In the genomic region with DNA sequence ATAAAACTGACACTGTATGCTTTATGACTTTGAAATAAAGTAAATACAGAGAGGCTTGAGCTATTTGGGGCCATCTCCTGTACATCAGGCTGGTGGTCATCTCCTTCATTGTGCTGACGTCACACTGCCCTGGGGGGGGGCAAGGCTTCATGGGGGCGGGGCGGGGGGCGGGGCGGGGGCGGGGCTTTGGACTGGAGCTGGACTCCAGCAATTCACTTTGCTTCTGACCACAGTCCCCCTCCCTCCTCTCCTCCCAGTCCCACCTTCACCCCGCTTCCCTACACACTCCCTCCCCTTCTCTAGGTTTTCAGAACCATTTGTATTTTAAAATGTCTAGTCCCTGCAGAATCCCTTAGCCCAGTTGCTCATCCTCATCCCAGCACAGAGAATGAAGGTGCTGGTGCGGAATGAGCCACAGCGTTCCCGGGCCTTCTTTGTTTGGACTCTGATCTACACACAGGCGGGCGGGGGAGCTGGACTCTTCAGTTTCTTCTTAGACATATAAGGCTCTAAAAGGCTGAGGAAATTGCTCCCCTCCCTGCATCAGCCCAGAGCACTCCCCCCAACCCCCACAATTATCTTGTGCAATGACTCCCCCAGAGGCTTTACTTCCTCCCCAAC, we compare ENCODE assay signal across 8 mouse cellular contexts. TPM values are rescaled to one million over a fixed set of nuclear protein-coding genes. Genes with fewer than 3 reads are reported as not detected.
DNase-seq lines count a peak whose midpoint lies in the region; ATAC-seq lines count a peak whose summit lies in the region.

No protein-coding gene starts in this region.

- DNase-seq in heart, postnatal 36 days: no peak
- DNase-seq in forebrain, embryonic 10.5 days (ENCODE audit: extremely low spot score, low spot score): peak; percentile 55
- peak; percentile 19 for DNase-seq in kidney, adult 9 months
- no peak for DNase-seq in T-cell, adult 2 months (ENCODE audit: low spot score)
- DNase-seq in right cerebral cortex, postnatal 4 days: no peak

- no peaks in the 10 kb centered on the region for H3K36me3 ChIP-seq in heart, embryonic 12.5 days
- no peaks in the 10 kb centered on the region for H3K36me3 ChIP-seq in forebrain, embryonic 10.5 days (replicated peaks)
- no peaks in the 10 kb centered on the region for H3K36me3 ChIP-seq in megakaryocyte, embryonic 14.5 days (replicated peaks; ENCODE audit: low read length)

- H3K4me3 ChIP-seq in heart, embryonic 12.5 days: peak overlapping the region; percentile 11
- peak overlapping the region; percentile 47 for H3K4me3 ChIP-seq in forebrain, embryonic 10.5 days
- peak overlapping the region; percentile 81 for H3K4me3 ChIP-seq in megakaryocyte, embryonic 14.5 days (replicated peaks)

- 5% methylated on average over 12 of the region's 12 CpGs for WGBS in heart, embryonic 12.5 days
- WGBS in forebrain, embryonic 10.5 days: 3% methylated on average over 12 of the region's 12 CpGs

- peak overlapping the region; percentile 47; the same call in 1 of the 2 replicates for H3K9ac ChIP-seq in heart, embryonic 12.5 days

- H3K27ac ChIP-seq in heart, embryonic 12.5 days (ENCODE audit: poor library complexity, severe bottlenecking): no peak overlapping the region
- peak overlapping the region; percentile 87 for H3K27ac ChIP-seq in forebrain, embryonic 10.5 days

- peaks cover 12% of the 10 kb centered on the region for H3K27me3 ChIP-seq in heart, embryonic 12.5 days (replicated peaks)
- peaks cover 27% of the 10 kb centered on the region for H3K27me3 ChIP-seq in forebrain, embryonic 10.5 days (ENCODE audit: poor library complexity, severe bottlenecking)
- H3K27me3 ChIP-seq in megakaryocyte, embryonic 14.5 days (replicated peaks): peaks cover 40% of the 10 kb centered on the region

- no peaks in the 10 kb centered on the region for H3K9me3 ChIP-seq in heart, embryonic 12.5 days (replicated peaks)
- no peaks in the 10 kb centered on the region for H3K9me3 ChIP-seq in forebrain, embryonic 10.5 days
- no peaks in the 10 kb centered on the region for H3K9me3 ChIP-seq in megakaryocyte, embryonic 14.5 days

- intact Hi-C loops in heart, postnatal 36 days (cut with DNase I): no loop called here

- peaks cover 39% of the 10 kb centered on the region for H3K4me1 ChIP-seq in heart, embryonic 12.5 days (replicated peaks)
- peaks cover 32% of the 10 kb centered on the region for H3K4me1 ChIP-seq in forebrain, embryonic 10.5 days
- H3K4me1 ChIP-seq in megakaryocyte, embryonic 14.5 days: peaks cover 18% of the 10 kb centered on the region

- peak; percentile 60 for ATAC-seq in heart, embryonic 12.5 days (ENCODE audit: insufficient number of reproducible peaks, low FRiP score)
- ATAC-seq in activated CD4-positive, CD25-positive, alpha-beta regulatory T cell, adult 4 months: no peak

- H3K4me2 ChIP-seq in heart, embryonic 12.5 days: peak overlapping the region; percentile 57

RNA-seq across cellular contexts. Expression of a gene that starts 3.5 kb away (rescaled TPM):
- 104 and 107 TPM in 2 replicates for polyA plus RNA-seq in heart, embryonic 12.5 days (2016; fragmentation: Nextera tagmentation; extraction: Ambion mirVana)
- 10 to 100 TPM; 12.4 to 13.0 TPM for total RNA-seq in heart, postnatal 36 days (2021)
- 3.6 and 4.3 TPM in 2 replicates for polyA plus RNA-seq in forebrain, embryonic 10.5 days (2016; fragmentation: Nextera tagmentation; extraction: Ambion mirVana)
- 2.6 TPM in 1 of 2 replicates, not detected in the other for polyA plus RNA-seq in megakaryocyte, embryonic 14.5 days (2012; ENCODE audit: insufficient read depth, low replicate concordance)
- polyA plus RNA-seq in activated CD4-positive, CD25-positive, alpha-beta regulatory T cell, adult 4 months (2017; shearing (Covaris generic)): 10 to 100 TPM in 1 of 2 experiments, 1 to 10 TPM in 1; 3.0 to 10.2 TPM

RNA-seq across cellular contexts. Expression of a gene that starts 31.4 kb away (rescaled TPM):
- 6.1 and 7.0 TPM in 2 replicates for polyA plus RNA-seq in heart, embryonic 12.5 days (2016; fragmentation: Nextera tagmentation; extraction: Ambion mirVana)
- under 1 TPM; 0.35 to 0.53 TPM for total RNA-seq in heart, postnatal 36 days (2021)
- 16.7 and 18.7 TPM in 2 replicates for polyA plus RNA-seq in forebrain, embryonic 10.5 days (2016; fragmentation: Nextera tagmentation; extraction: Ambion mirVana)
- not detected in 2 replicates for polyA plus RNA-seq in megakaryocyte, embryonic 14.5 days (2012; ENCODE audit: insufficient read depth, low replicate concordance)
- not detected for polyA plus RNA-seq in activated CD4-positive, CD25-positive, alpha-beta regulatory T cell, adult 4 months (2017; shearing (Covaris generic))

RNA-seq across cellular contexts. Expression of a gene that starts 53.2 kb away (rescaled TPM):
- 0.15 TPM in 2 replicates for polyA plus RNA-seq in heart, embryonic 12.5 days (2016; fragmentation: Nextera tagmentation; extraction: Ambion mirVana)
- not detected for total RNA-seq in heart, postnatal 36 days (2021)
- 0.07 and 0.16 TPM in 2 replicates for polyA plus RNA-seq in forebrain, embryonic 10.5 days (2016; fragmentation: Nextera tagmentation; extraction: Ambion mirVana)
- polyA plus RNA-seq in megakaryocyte, embryonic 14.5 days (2012; ENCODE audit: insufficient read depth, low replicate concordance): not detected in 2 replicates
- polyA plus RNA-seq in activated CD4-positive, CD25-positive, alpha-beta regulatory T cell, adult 4 months (2017; shearing (Covaris generic)): under 1 TPM in 1 of 2 experiments, not detected in 1; 0.15 TPM

Comparison
In these comparisons a context has a peak if more than half of its experiments do, and no peak if none do; other contexts are left out.
1. H3K4me3 ChIP-seq: peak in every context shown above with its lines; median percentile 81 in megakaryocyte, embryonic 14.5 days; 47 in forebrain, embryonic 10.5 days; 11 in heart, embryonic 12.5 days.
2. DNase-seq: peak in forebrain, embryonic 10.5 days (single experiment) and kidney, adult 9 months (single experiment); none in heart, postnatal 36 days (0 of 2), T-cell, adult 2 months (single experiment) and right cerebral cortex, postnatal 4 days (single experiment).